Comparison of ENCODE assay signal across 8 mouse cellular contexts in genomic region chr8:76899411-76900154, GRCm38 (mm10). TPM values are rescaled to one million over a fixed set of nuclear protein-coding genes. Genes with fewer than 3 reads are reported as not detected.
DNase-seq lines count a peak whose midpoint lies in the region; ATAC-seq and TF ChIP-seq lines count a peak whose summit lies in the region.

Gene Nr3c2 (plus strand): TSS chr8:76899442.

- no peaks in the 10 kb centered on the region for H3K27me3 ChIP-seq in cerebellum, adult 2 months (ENCODE audit: control insufficient read depth, insufficient read depth, low read length)
- peaks cover 56% of the 10 kb centered on the region for H3K27me3 ChIP-seq in hindbrain, embryonic 12.5 days
- peaks cover 58% of the 10 kb centered on the region for H3K27me3 ChIP-seq in megakaryocyte, embryonic 14.5 days (replicated peaks)

- ATAC-seq in CD4-positive, CD25-positive, alpha-beta regulatory T cell, adult 4 months, result no peak
- ATAC-seq in hindbrain, embryonic 12.5 days (ENCODE audit: low FRiP score), result peak; percentile 16

- no peaks in the 10 kb centered on the region for H3K36me3 ChIP-seq in hindbrain, embryonic 12.5 days
- no peaks in the 10 kb centered on the region for H3K36me3 ChIP-seq in megakaryocyte, embryonic 14.5 days (replicated peaks; ENCODE audit: low read length)

- no peaks in the 10 kb centered on the region for H3K4me1 ChIP-seq in cerebellum, adult 2 months (ENCODE audit: control insufficient read depth, insufficient read depth, low read length)
- peaks cover 24% of the 10 kb centered on the region for H3K4me1 ChIP-seq in hindbrain, embryonic 12.5 days
- H3K4me1 ChIP-seq in megakaryocyte, embryonic 14.5 days, result peaks cover 40% of the 10 kb centered on the region

- 0% methylated on average over 42 of the region's 47 CpGs for WGBS in cerebellum, adult 2 months
- under 1% methylated on average over 45 of the region's 47 CpGs for WGBS in hindbrain, embryonic 12.5 days

- peak; percentile 34 for DNase-seq in CD4-positive, CD25-positive, alpha-beta regulatory T cell, adult 2 months (ENCODE audit: low read depth, low spot score)
- peak; percentile 56 to 73 for DNase-seq in cerebellum, adult 2 months
- DNase-seq in frontal cortex, postnatal 36 days (ENCODE audit: low spot score in 2 of 2), result peak; percentile 41 to 46
- peak; percentile 23 to 69 for DNase-seq in left cerebral cortex, postnatal 10 days (ENCODE audit: extremely low spot score in 1 of 2, low spot score in 2 of 2)
- DNase-seq in right cerebral cortex, postnatal 36 days (ENCODE audit: low spot score in 2 of 2), result peak; percentile 25 to 26

- H3K27ac ChIP-seq in cerebellum, adult 2 months (ENCODE audit: insufficient read depth, low read length), result peak within 1 kb of the TSS; percentile 9; the same call in 1 of the 2 replicates
- H3K27ac ChIP-seq in hindbrain, embryonic 12.5 days, result no peak within 1 kb of the TSS

- peak within 1 kb of the TSS; percentile 66 for H3K9ac ChIP-seq in hindbrain, embryonic 12.5 days

- peak within 1 kb of the TSS; percentile 80 for H3K4me3 ChIP-seq in cerebellum, adult 2 months (replicated peaks; ENCODE audit: insufficient read depth, low read depth, low read length)
- H3K4me3 ChIP-seq in hindbrain, embryonic 12.5 days, result peak within 1 kb of the TSS; percentile 73
- peak within 1 kb of the TSS; percentile 96 for H3K4me3 ChIP-seq in megakaryocyte, embryonic 14.5 days (replicated peaks)

- no peaks in the 10 kb centered on the region for H3K9me3 ChIP-seq in hindbrain, embryonic 12.5 days (replicated peaks)
- 0 out of 2 replicates have a peak, but pooled peaks cover 6% of the 10 kb centered on the region for H3K9me3 ChIP-seq in megakaryocyte, embryonic 14.5 days

- peak within 1 kb of the TSS; percentile 100 for H3K4me2 ChIP-seq in hindbrain, embryonic 12.5 days (replicated peaks)

- TF ChIP-seq POLR2A in cerebellum, adult 2 months (IDR thresholded peaks at IDR 0.05; ENCODE audit: borderline replicate concordance, insufficient read depth, low read length), result no peak

- TF ChIP-seq CTCF in cerebellum, adult 2 months (IDR thresholded peaks at IDR 0.05; ENCODE audit: borderline replicate concordance, insufficient read depth, low read depth, low read length), result no peak

- intact Hi-C loops in left cerebral cortex, postnatal 10 days (cut with DNase I), result loop anchor here (5.0 to 10.0 kb wide), 2 partner anchors 415 to 832 kb away; no protein-coding TSS in a partner anchor

RNA-seq across cellular contexts. Expression of gene Nr3c2, which starts in this region (rescaled TPM):
- polyA plus RNA-seq in CD4-positive, CD25-positive, alpha-beta regulatory T cell, adult 4 months (2017; shearing (Covaris generic)), result 1 to 10 TPM; 6.6 to 9.7 TPM
- polyA plus RNA-seq in cerebellum, adult 2 months (2012; rRNA removed), result 11.7 and 11.8 TPM in 2 replicates
- polyA plus RNA-seq in hindbrain, embryonic 12.5 days (2016; fragmentation: Nextera tagmentation; extraction: Ambion mirVana), result 1.4 and 1.7 TPM in 2 replicates
- total RNA-seq in left cerebral cortex, postnatal 10 days (2021), result 10 to 100 TPM; 22.3 to 23.8 TPM
- not detected in 2 replicates for polyA plus RNA-seq in megakaryocyte, embryonic 14.5 days (2012; ENCODE audit: insufficient read depth, low replicate concordance)
